ENCODE assay signal across 8 mouse cellular contexts in genomic region chr9:108990462-108990820, GRCm38 (mm10). TPM values are rescaled to one million over a fixed set of nuclear protein-coding genes. Genes with fewer than 3 reads are reported as not detected.
DNase-seq lines count a peak whose midpoint lies in the region; ATAC-seq and TF ChIP-seq lines count a peak whose summit lies in the region.
"Had no signal": no experiment of that assay in that cellular context is flagged by ENCODE, and none has a peak within 500 bp of the region (broad histone marks: within the 10 kb centered on the region; RNA-seq: fewer than 3 reads in every experiment).

No protein-coding gene starts in this region.

- H3K27ac ChIP-seq in heart, embryonic 15.5 days, result peak overlapping the region; percentile 82
- H3K27ac ChIP-seq in heart, embryonic 12.5 days (ENCODE audit: poor library complexity, severe bottlenecking), result no peak overlapping the region
- H3K27ac ChIP-seq in lung, postnatal 0 days (ENCODE audit: low read length), result peak overlapping the region; percentile 86; the same call in 1 of the 2 replicates
- H3K27ac ChIP-seq in embryonic fibroblast, embryonic 13.5 days (ENCODE audit: insufficient read depth, low read length), result peak overlapping the region; percentile 7; the same call in 1 of the 2 replicates
- H3K27ac ChIP-seq in stomach, embryonic 15.5 days, result peak overlapping the region; percentile 92

- WGBS in heart, embryonic 15.5 days, result 82% methylated on average over 7 of the region's 7 CpGs
- whole genome bisulfite sequencing in heart, embryonic 12.5 days, result 73% methylated on average over 7 of the region's 7 CpGs
- WGBS in lung, postnatal 0 days, result 67% methylated on average over 7 of the region's 7 CpGs
- WGBS in stomach, embryonic 15.5 days, result 72% methylated on average over 7 of the region's 7 CpGs

- TF ChIP-seq POLR2A in embryonic fibroblast, embryonic 13.5 days (IDR thresholded peaks at IDR 0.05; ENCODE audit: low read depth, low read length), result no peak

- H3K27me3 ChIP-seq in heart, embryonic 15.5 days, result no peaks in the 10 kb centered on the region
- H3K27me3 ChIP-seq in heart, embryonic 12.5 days (replicated peaks), result no peaks in the 10 kb centered on the region
- no peaks in the 10 kb centered on the region for H3K27me3 ChIP-seq in lung, postnatal 0 days (replicated peaks; ENCODE audit: insufficient read depth, low read length)
- no peaks in the 10 kb centered on the region for H3K27me3 ChIP-seq in stomach, embryonic 15.5 days (replicated peaks)

- no peaks in the 10 kb centered on the region for H3K36me3 ChIP-seq in heart, embryonic 15.5 days
- no peaks in the 10 kb centered on the region for H3K36me3 ChIP-seq in heart, embryonic 12.5 days
- H3K36me3 ChIP-seq in lung, postnatal 0 days (ENCODE audit: insufficient read depth, low read length), result no peaks in the 10 kb centered on the region
- H3K36me3 ChIP-seq in stomach, embryonic 15.5 days, result no peaks in the 10 kb centered on the region

- ATAC-seq in heart, embryonic 15.5 days (replicated peaks; ENCODE audit: insufficient number of reproducible peaks, insufficient read depth, low FRiP score, low read depth), result no peak
- no peak for ATAC-seq in heart, embryonic 12.5 days (ENCODE audit: insufficient number of reproducible peaks, low FRiP score)
- no peak for ATAC-seq in lung, postnatal 0 days
- no peak for ATAC-seq in stomach, embryonic 15.5 days (ENCODE audit: insufficient read depth, low FRiP score, low read depth)

- no peak overlapping the region for H3K4me3 ChIP-seq in heart, embryonic 15.5 days
- H3K4me3 ChIP-seq in heart, embryonic 12.5 days, result no peak overlapping the region
- H3K4me3 ChIP-seq in lung, postnatal 0 days (ENCODE audit: low read depth, low read length), result no peak overlapping the region
- no peak overlapping the region for H3K4me3 ChIP-seq in embryonic fibroblast, embryonic 13.5 days (ENCODE audit: insufficient read depth, low read length)
- no peak overlapping the region for H3K4me3 ChIP-seq in stomach, embryonic 15.5 days (replicated peaks)

- no peak for DNase-seq in lung, postnatal 0 days (ENCODE audit: low spot score)
- DNase-seq in lung, adult 18-20 months, result no peak
- no peak for DNase-seq in thymus, postnatal 4 days
- DNase-seq: kidney, postnatal 4 days had no signal

- no peak for TF ChIP-seq EP300 in lung, postnatal 0 days (IDR thresholded peaks at IDR 0.05)

- no peaks in the 10 kb centered on the region for H3K9me3 ChIP-seq in heart, embryonic 15.5 days (replicated peaks)
- H3K9me3 ChIP-seq in heart, embryonic 12.5 days (replicated peaks), result no peaks in the 10 kb centered on the region
- no peaks in the 10 kb centered on the region for H3K9me3 ChIP-seq in lung, postnatal 0 days (ENCODE audit: low read length)
- H3K9me3 ChIP-seq in stomach, embryonic 15.5 days, result no peaks in the 10 kb centered on the region

- peaks cover 45% of the 10 kb centered on the region for H3K4me1 ChIP-seq in heart, embryonic 15.5 days (replicated peaks)
- H3K4me1 ChIP-seq in heart, embryonic 12.5 days (replicated peaks), result peaks cover 44% of the 10 kb centered on the region
- peaks cover 8% of the 10 kb centered on the region; the same call in 1 of the 2 replicates for H3K4me1 ChIP-seq in lung, postnatal 0 days (ENCODE audit: insufficient read depth, low read depth, low read length)
- no peaks in the 10 kb centered on the region for H3K4me1 ChIP-seq in embryonic fibroblast, embryonic 13.5 days (ENCODE audit: control insufficient read depth, insufficient read depth, low read length)
- peaks cover 33% of the 10 kb centered on the region for H3K4me1 ChIP-seq in stomach, embryonic 15.5 days

- no peak for TF ChIP-seq CTCF in lung, postnatal 0 days (IDR thresholded peaks at IDR 0.05)
- no peak for TF ChIP-seq CTCF in embryonic fibroblast, embryonic 13.5 days (IDR thresholded peaks at IDR 0.05; ENCODE audit: borderline replicate concordance, insufficient read depth, low read length)

- no peak overlapping the region for H3K9ac ChIP-seq in heart, embryonic 15.5 days
- no peak overlapping the region for H3K9ac ChIP-seq in heart, embryonic 12.5 days
- H3K9ac ChIP-seq in lung, postnatal 0 days (replicated peaks; ENCODE audit: low read depth), result no peak overlapping the region
- H3K9ac ChIP-seq in stomach, embryonic 15.5 days, result no peak overlapping the region

- no peak overlapping the region; the same call in 1 of the 2 replicates for H3K4me2 ChIP-seq in heart, embryonic 15.5 days
- no peak overlapping the region for H3K4me2 ChIP-seq in heart, embryonic 12.5 days
- no peak overlapping the region for H3K4me2 ChIP-seq in lung, postnatal 0 days (replicated peaks; ENCODE audit: low read depth, low read length)
- H3K4me2 ChIP-seq in stomach, embryonic 15.5 days, result no peak overlapping the region

RNA-seq across cellular contexts. Expression of gene Pfkfb4, which starts 1.1 kb away (rescaled TPM):
- 3.3 and 5.4 TPM in 2 replicates for polyA plus RNA-seq in heart, embryonic 15.5 days (2015; fragmentation: Nextera tagmentation; extraction: Ambion mirVana)
- 3.0 and 4.3 TPM in 2 replicates for polyA plus RNA-seq in heart, embryonic 12.5 days (2016; fragmentation: Nextera tagmentation; extraction: Ambion mirVana)
- polyA plus RNA-seq in lung, postnatal 0 days (2015; fragmentation: Nextera tagmentation; extraction: Ambion mirVana), result 22.0 and 22.8 TPM in 2 replicates
- polyA plus RNA-seq in embryonic fibroblast, embryonic 13.5 days (2011; ENCODE audit: insufficient read length, low read depth, missing spikeins), result 6.0 and 7.1 TPM in 2 replicates
- 9.6 and 10.2 TPM in 2 replicates for polyA plus RNA-seq in stomach, embryonic 15.5 days (2015; fragmentation: Nextera tagmentation; extraction: Ambion mirVana)

RNA-seq across cellular contexts. Expression of gene Ucn2, which starts 4.6 kb away (rescaled TPM):
- not detected in 2 replicates for polyA plus RNA-seq in heart, embryonic 15.5 days (2015; fragmentation: Nextera tagmentation; extraction: Ambion mirVana)
- polyA plus RNA-seq in heart, embryonic 12.5 days (2016; fragmentation: Nextera tagmentation; extraction: Ambion mirVana), result not detected in 2 replicates
- not detected in 2 replicates for polyA plus RNA-seq in lung, postnatal 0 days (2015; fragmentation: Nextera tagmentation; extraction: Ambion mirVana)
- 1.7 and 1.9 TPM in 2 replicates for polyA plus RNA-seq in embryonic fibroblast, embryonic 13.5 days (2011; ENCODE audit: insufficient read length, low read depth, missing spikeins)
- polyA plus RNA-seq in stomach, embryonic 15.5 days (2015; fragmentation: Nextera tagmentation; extraction: Ambion mirVana), result 0.12 and 0.19 TPM in 2 replicates

RNA-seq across cellular contexts. Expression of gene Col7a1, which starts 37.1 kb away (rescaled TPM):
- 1.2 and 1.4 TPM in 2 replicates for polyA plus RNA-seq in heart, embryonic 15.5 days (2015; fragmentation: Nextera tagmentation; extraction: Ambion mirVana)
- polyA plus RNA-seq in heart, embryonic 12.5 days (2016; fragmentation: Nextera tagmentation; extraction: Ambion mirVana), result 1.1 and 1.3 TPM in 2 replicates
- 2.5 and 2.9 TPM in 2 replicates for polyA plus RNA-seq in lung, postnatal 0 days (2015; fragmentation: Nextera tagmentation; extraction: Ambion mirVana)
- 48.8 and 70.7 TPM in 2 replicates for polyA plus RNA-seq in embryonic fibroblast, embryonic 13.5 days (2011; ENCODE audit: insufficient read length, low read depth, missing spikeins)
- 5.9 and 6.6 TPM in 2 replicates for polyA plus RNA-seq in stomach, embryonic 15.5 days (2015; fragmentation: Nextera tagmentation; extraction: Ambion mirVana)

RNA-seq across cellular contexts. Expression of gene Shisa5, which starts 47.9 kb away (rescaled TPM):
- 64.9 and 86.2 TPM in 2 replicates for polyA plus RNA-seq in heart, embryonic 15.5 days (2015; fragmentation: Nextera tagmentation; extraction: Ambion mirVana)
- polyA plus RNA-seq in heart, embryonic 12.5 days (2016; fragmentation: Nextera tagmentation; extraction: Ambion mirVana), result 67.5 and 70.3 TPM in 2 replicates
- 194 and 216 TPM in 2 replicates for polyA plus RNA-seq in lung, postnatal 0 days (2015; fragmentation: Nextera tagmentation; extraction: Ambion mirVana)
- polyA plus RNA-seq in embryonic fibroblast, embryonic 13.5 days (2011; ENCODE audit: insufficient read length, low read depth, missing spikeins), result 230 and 252 TPM in 2 replicates
- polyA plus RNA-seq in stomach, embryonic 15.5 days (2015; fragmentation: Nextera tagmentation; extraction: Ambion mirVana), result 104 and 107 TPM in 2 replicates

RNA-seq across cellular contexts. Expression of gene Uqcrc1, which starts 54.0 kb away (rescaled TPM):
- polyA plus RNA-seq in heart, embryonic 15.5 days (2015; fragmentation: Nextera tagmentation; extraction: Ambion mirVana), result 885 and 887 TPM in 2 replicates
- polyA plus RNA-seq in heart, embryonic 12.5 days (2016; fragmentation: Nextera tagmentation; extraction: Ambion mirVana), result 738 and 745 TPM in 2 replicates
- 269 and 290 TPM in 2 replicates for polyA plus RNA-seq in lung, postnatal 0 days (2015; fragmentation: Nextera tagmentation; extraction: Ambion mirVana)
- polyA plus RNA-seq in embryonic fibroblast, embryonic 13.5 days (2011; ENCODE audit: insufficient read length, low read depth, missing spikeins), result 165 and 176 TPM in 2 replicates
- polyA plus RNA-seq in stomach, embryonic 15.5 days (2015; fragmentation: Nextera tagmentation; extraction: Ambion mirVana), result 499 and 511 TPM in 2 replicates
